In the genomic region with DNA sequence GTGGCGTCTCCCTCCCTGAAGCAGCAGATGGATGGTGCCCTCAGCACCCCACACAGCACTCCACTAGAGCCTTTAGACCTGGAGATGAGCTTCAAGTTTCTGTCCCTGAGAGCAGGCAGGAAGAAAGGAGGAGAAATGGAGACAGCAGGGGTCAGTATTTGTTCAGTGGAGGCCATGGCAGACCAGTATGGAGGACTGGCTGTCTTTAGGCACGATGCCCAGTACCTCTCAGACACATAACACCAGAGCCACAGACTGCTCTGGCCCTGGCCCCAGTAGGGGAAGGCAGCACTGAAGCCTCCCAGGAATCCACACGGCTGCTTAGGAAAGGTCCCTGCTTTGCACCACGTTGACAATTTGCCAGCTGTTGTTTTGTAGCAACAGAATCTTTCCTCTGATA, we compare ENCODE assay signal across 10 mouse cellular contexts.
A peak's percentile ranks its signal among the peaks of the same experiment; 100 is the strongest.
DNase-seq lines count a peak whose midpoint lies in the region; ATAC-seq and TF ChIP-seq lines count a peak whose summit lies in the region.
"Had no signal": no experiment of that assay in that cellular context is flagged by ENCODE, and none has a peak within 500 bp of the region (broad histone marks: within the 10 kb centered on the region; RNA-seq: fewer than 3 reads in every experiment).

No protein-coding gene starts in this region.

- H3K27ac ChIP-seq in hindbrain, embryonic 14.5 days: no peak overlapping the region
- no peak overlapping the region for H3K27ac ChIP-seq in hindbrain, embryonic 12.5 days
- no peak overlapping the region for H3K27ac ChIP-seq in heart, postnatal 0 days (ENCODE audit: low read depth)
- no peak overlapping the region for H3K27ac ChIP-seq in stomach, embryonic 16.5 days (ENCODE audit: low read length)

- no peaks in the 10 kb centered on the region for H3K4me1 ChIP-seq in hindbrain, embryonic 14.5 days (replicated peaks; ENCODE audit: control insufficient read depth, insufficient read depth, low read length)
- H3K4me1 ChIP-seq in hindbrain, embryonic 12.5 days: no peaks in the 10 kb centered on the region
- 0 out of 2 replicates have a peak, but pooled peaks cover 3% of the 10 kb centered on the region for H3K4me1 ChIP-seq in heart, postnatal 0 days (ENCODE audit: control insufficient read depth, insufficient read depth)
- no peaks in the 10 kb centered on the region for H3K4me1 ChIP-seq in stomach, embryonic 16.5 days (ENCODE audit: control insufficient read depth, insufficient read depth, low read length)

- ATAC-seq in hindbrain, embryonic 14.5 days (ENCODE audit: low FRiP score): peak; percentile 72; the same call in 1 of the 2 replicates
- no peak for ATAC-seq in hindbrain, embryonic 12.5 days (ENCODE audit: low FRiP score)
- peak; percentile 96 for ATAC-seq in heart, postnatal 0 days (ENCODE audit: insufficient read depth, low read depth)
- ATAC-seq in stomach, embryonic 16.5 days (ENCODE audit: insufficient read depth, low FRiP score): peak; percentile 71; the same call in 1 of the 2 replicates
- no peak for ATAC-seq in erythroblast, adult 5-6 weeks (replicated peaks; ENCODE audit: low FRiP score, poor library complexity, severe bottlenecking)

- no peak overlapping the region for H3K4me2 ChIP-seq in hindbrain, embryonic 14.5 days (replicated peaks)
- H3K4me2 ChIP-seq in hindbrain, embryonic 12.5 days (replicated peaks): no peak overlapping the region
- H3K4me2 ChIP-seq in heart, postnatal 0 days (ENCODE audit: low read depth, low read length): no peak overlapping the region
- H3K4me2 ChIP-seq in stomach, embryonic 16.5 days (ENCODE audit: low read depth, low read length): no peak overlapping the region

- no peaks in the 10 kb centered on the region for H3K27me3 ChIP-seq in hindbrain, embryonic 14.5 days (ENCODE audit: control insufficient read depth, insufficient read depth, low read length)
- no peaks in the 10 kb centered on the region for H3K27me3 ChIP-seq in hindbrain, embryonic 12.5 days
- no peaks in the 10 kb centered on the region for H3K27me3 ChIP-seq in heart, postnatal 0 days (ENCODE audit: control insufficient read depth, insufficient read depth, low read length)
- no peaks in the 10 kb centered on the region for H3K27me3 ChIP-seq in stomach, embryonic 16.5 days (ENCODE audit: control insufficient read depth, insufficient read depth, low read length)

- TF ChIP-seq CTCF in heart, postnatal 0 days (IDR thresholded peaks at IDR 0.05; ENCODE audit: low read depth): peak; percentile 71

- H3K36me3 ChIP-seq in hindbrain, embryonic 14.5 days (replicated peaks; ENCODE audit: control insufficient read depth, insufficient read depth): no peaks in the 10 kb centered on the region
- no peaks in the 10 kb centered on the region for H3K36me3 ChIP-seq in hindbrain, embryonic 12.5 days
- H3K36me3 ChIP-seq in heart, postnatal 0 days (replicated peaks; ENCODE audit: control insufficient read depth, insufficient read depth, low read length): no peaks in the 10 kb centered on the region
- H3K36me3 ChIP-seq in stomach, embryonic 16.5 days (ENCODE audit: control insufficient read depth, insufficient read depth, low read length): no peaks in the 10 kb centered on the region

- H3K9me3 ChIP-seq in hindbrain, embryonic 14.5 days (ENCODE audit: control insufficient read depth, low read length): no peaks in the 10 kb centered on the region
- H3K9me3 ChIP-seq in hindbrain, embryonic 12.5 days (replicated peaks): no peaks in the 10 kb centered on the region
- no peaks in the 10 kb centered on the region for H3K9me3 ChIP-seq in heart, postnatal 0 days (replicated peaks; ENCODE audit: control insufficient read depth, low read length)
- H3K9me3 ChIP-seq in stomach, embryonic 16.5 days (replicated peaks; ENCODE audit: control insufficient read depth, low read length): no peaks in the 10 kb centered on the region

- H3K9ac ChIP-seq in hindbrain, embryonic 14.5 days: no peak overlapping the region
- H3K9ac ChIP-seq in hindbrain, embryonic 12.5 days: no peak overlapping the region
- H3K9ac ChIP-seq in heart, postnatal 0 days (replicated peaks; ENCODE audit: low read depth, low read length): no peak overlapping the region
- H3K9ac ChIP-seq in stomach, embryonic 16.5 days (ENCODE audit: low read length): no peak overlapping the region

- DNase-seq in hindbrain, embryonic 14.5 days (ENCODE audit: low spot score): peak; percentile 49
- DNase-seq in testis, postnatal 10 days (ENCODE audit: low spot score): peak; percentile 45
- no peak for DNase-seq in testis, postnatal 14 days (ENCODE audit: low spot score)
- peak; percentile 84 for DNase-seq in heart, postnatal 0 days (ENCODE audit: low spot score)
- DNase-seq in layer of hippocampus, adult 9-10 months (ENCODE audit: low spot score): no peak

- no peak for TF ChIP-seq EP300 in heart, postnatal 0 days (IDR thresholded peaks at IDR 0.05; ENCODE audit: low read depth)

- H3K4me3 ChIP-seq in hindbrain, embryonic 14.5 days (replicated peaks; ENCODE audit: low read length): no peak overlapping the region
- no peak overlapping the region for H3K4me3 ChIP-seq in hindbrain, embryonic 12.5 days
- H3K4me3 ChIP-seq in heart, postnatal 0 days (ENCODE audit: low read depth, low read length): no peak overlapping the region
- no peak overlapping the region for H3K4me3 ChIP-seq in stomach, embryonic 16.5 days (replicated peaks; ENCODE audit: low read length)
- H3K4me3 ChIP-seq: erythroblast, embryonic 14.5 days; myocyte had no signal

- WGBS in hindbrain, embryonic 14.5 days: 58% methylated on average over 4 of the region's 4 CpGs
- WGBS in hindbrain, embryonic 12.5 days: 62% methylated on average over 4 of the region's 4 CpGs
- WGBS in heart, postnatal 0 days: 24% methylated on average over 4 of the region's 4 CpGs
- 47% methylated on average over 4 of the region's 4 CpGs for WGBS in stomach, embryonic 16.5 days

Comparison
In these comparisons a context has a peak if more than half of its experiments do, and no peak if none do; other contexts are left out.
1. ATAC-seq: peak in hindbrain, embryonic 14.5 days (single experiment), heart, postnatal 0 days (single experiment) and stomach, embryonic 16.5 days (single experiment); none in hindbrain, embryonic 12.5 days (single experiment) and erythroblast, adult 5-6 weeks (single experiment).
2. DNase-seq: peak in hindbrain, embryonic 14.5 days (single experiment), testis, postnatal 10 days (single experiment) and heart, postnatal 0 days (single experiment); none in testis, postnatal 14 days (single experiment) and layer of hippocampus, adult 9-10 months (single experiment).